Comparison of ENCODE assay signal across 25 mouse cellular contexts in the genomic region with DNA sequence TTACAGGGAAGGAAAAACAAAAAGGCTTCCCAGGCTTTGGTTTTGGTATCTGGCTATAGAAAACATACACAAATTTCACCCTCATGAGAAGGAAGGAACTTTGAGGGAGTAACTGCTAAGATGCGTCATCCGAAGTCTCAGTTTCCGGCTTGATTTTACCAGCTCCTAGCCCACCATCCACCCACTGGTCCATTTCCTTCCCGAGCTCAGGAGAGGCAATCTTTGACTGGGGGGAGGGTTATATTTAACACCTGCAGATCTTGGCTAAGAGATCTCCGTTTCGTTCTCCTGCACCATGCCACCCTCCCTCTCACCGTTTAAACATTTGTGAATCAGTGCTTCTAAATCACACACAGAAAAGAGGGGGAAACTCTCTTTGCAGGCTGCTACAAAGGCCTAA. TPM values are rescaled to one million over a fixed set of nuclear protein-coding genes. Genes with fewer than 3 reads are reported as not detected.
DNase-seq lines count a peak whose midpoint lies in the region; ATAC-seq lines count a peak whose summit lies in the region.
"Had no signal": no experiment of that assay in that cellular context is flagged by ENCODE, and none has a peak within 500 bp of the region (broad histone marks: within the 10 kb centered on the region; RNA-seq: fewer than 3 reads in every experiment).

No protein-coding gene starts in this region.

- intact Hi-C loops in left cerebral cortex, postnatal 25 days (cut with DNase I), result no loop called here

- no peak for DNase-seq in frontal cortex, postnatal 25 days (ENCODE audit: low spot score in 2 of 2)
- DNase-seq in left cerebral cortex, postnatal 25 days (ENCODE audit: low spot score in 2 of 2), result peak; percentile 20 to 91
- no peak for DNase-seq in left cerebral cortex, adult 11 months (ENCODE audit: low spot score)
- DNase-seq in right cerebral cortex, adult 2 months (ENCODE audit: low spot score in 2 of 2), result peak; percentile 56 to 70
- DNase-seq in right cerebral cortex, postnatal 4 days, result no peak
- DNase-seq in telencephalon, adult 2 months (ENCODE audit: low read depth, low spot score), result peak; percentile 80
- DNase-seq: adrenal gland, postnatal 10 days; adrenal gland, postnatal 36 days; B cell, adult 2 months; cerebellum, adult 11 months; cerebellum, adult 2 months; cerebellum, adult 9-11 months; cerebellum, postnatal 25 days; forebrain, postnatal 0 days; gastrocnemius, postnatal 25 days; heart, adult 18-20 months; heart, postnatal 10 days; heart, postnatal 36 days had no signal

- peak; percentile 81 for ATAC-seq in frontal cortex, adult (ENCODE audit: low TSS enrichment)
- ATAC-seq: forebrain, embryonic 14.5 days; forebrain, postnatal 0 days; hindbrain, embryonic 16.5 days; Patski had no signal

RNA-seq across cellular contexts. Expression of gene Pou3f3, which starts 32.1 kb away (rescaled TPM):
- 10 to 100 TPM; 57.6 to 59.5 TPM for total RNA-seq in left cerebral cortex, postnatal 25 days (2021)
- total RNA-seq: adrenal gland, adult 18-20 months; CH12.LX; common myeloid progenitor, adult 5-6 weeks; gastrocnemius, postnatal 25 days; heart, postnatal 10 days; heart, postnatal 36 days had no signal

Comparison
In these comparisons a context has a peak if more than half of its experiments do, and no peak if none do; other contexts are left out.
1. DNase-seq: peak in left cerebral cortex, postnatal 25 days (2 of 2), right cerebral cortex, adult 2 months (2 of 2) and telencephalon, adult 2 months (single experiment); none in frontal cortex, postnatal 25 days (0 of 2), left cerebral cortex, adult 11 months (single experiment) and right cerebral cortex, postnatal 4 days (single experiment).